Mouse (Mus musculus) v-Abl transformed pro-B cells (cell line): ENCODE measurements around the gene Brd4.

Experiments
- in situ Hi-C, 2 experiments: fragments of 400-800 bp; cut with MboI; formaldehyde crosslinking; loops; one replicate each; pipeline ENCODE4 v1.15.1; 2025; ENCODE audit not compliant: unreplicated experiment in 2 of 2

The Brd4 gene

DNA sequence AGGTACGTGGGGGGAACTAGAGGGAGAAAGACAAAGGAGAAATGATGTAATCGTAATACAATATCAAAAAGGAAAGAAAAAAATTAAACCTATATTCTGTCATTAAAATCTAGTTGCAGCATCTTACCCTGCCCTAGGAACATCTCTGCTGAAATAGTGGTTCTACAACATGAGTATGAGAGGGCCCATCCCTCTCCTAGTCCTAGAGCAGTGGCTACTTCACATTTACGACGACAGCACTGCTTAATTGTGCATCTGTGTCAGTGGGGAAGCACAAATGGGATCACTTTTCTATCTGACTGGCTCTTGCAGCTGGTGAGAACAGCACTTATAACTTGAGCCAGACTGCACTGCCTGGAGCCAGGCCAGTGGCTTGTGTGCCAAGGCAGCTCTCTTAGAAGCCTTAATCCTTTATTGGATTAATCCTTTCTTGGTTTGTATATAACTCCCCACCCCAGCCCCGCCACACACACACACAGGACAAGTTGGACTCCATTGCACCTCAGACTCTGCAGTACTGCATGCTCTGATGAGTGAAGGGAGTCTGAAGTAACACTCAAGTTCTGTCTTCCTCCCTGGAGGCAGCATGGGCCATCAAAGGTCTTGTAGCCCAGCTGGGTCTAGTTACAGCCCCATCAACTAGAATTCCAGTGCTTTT, 48.9 kb downstream of the Brd4 start:
- in situ Hi-C loops = no loop called here

DNA sequence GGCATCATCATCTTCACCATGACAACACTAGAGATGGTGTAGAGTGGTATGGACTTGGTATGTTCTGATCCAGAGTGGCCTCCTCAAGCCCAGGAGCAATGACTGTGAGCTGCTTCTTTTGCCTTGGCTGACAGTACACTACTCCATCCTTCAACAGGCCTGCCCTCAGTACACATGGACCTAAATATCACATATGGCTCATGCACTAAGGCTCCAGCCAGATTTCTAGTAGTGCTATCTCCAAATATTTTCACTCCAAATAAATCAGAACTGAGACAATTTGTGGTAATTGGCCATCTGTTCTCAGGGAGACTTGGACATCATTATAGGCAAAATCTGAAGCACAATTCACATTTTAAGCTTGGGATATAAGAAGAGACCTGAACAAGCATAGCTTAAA, 51.3 kb downstream of the Brd4 start:
- in situ Hi-C loops = no loop called here

DNA sequence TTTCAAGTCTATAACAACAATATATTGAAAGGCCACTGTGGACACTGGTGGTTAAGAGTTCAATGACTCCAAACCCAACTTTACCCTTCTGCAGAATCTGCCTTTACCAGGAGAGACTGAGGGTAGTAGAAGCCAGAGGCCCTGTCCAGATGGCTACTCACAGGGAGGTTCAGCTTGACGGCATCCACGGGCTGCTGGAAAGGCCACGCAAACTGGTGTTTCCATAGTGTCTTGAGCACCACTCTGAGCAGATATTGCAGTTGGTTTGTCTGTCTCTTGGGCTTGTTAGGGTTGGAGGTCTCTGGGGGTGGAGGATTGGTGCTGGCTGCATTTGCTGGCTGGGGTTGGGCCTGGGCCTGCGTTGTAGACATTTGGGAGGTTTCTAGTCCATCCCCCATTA, 55.3 kb downstream of the Brd4 start:
- in situ Hi-C loops = no loop called here

DNA sequence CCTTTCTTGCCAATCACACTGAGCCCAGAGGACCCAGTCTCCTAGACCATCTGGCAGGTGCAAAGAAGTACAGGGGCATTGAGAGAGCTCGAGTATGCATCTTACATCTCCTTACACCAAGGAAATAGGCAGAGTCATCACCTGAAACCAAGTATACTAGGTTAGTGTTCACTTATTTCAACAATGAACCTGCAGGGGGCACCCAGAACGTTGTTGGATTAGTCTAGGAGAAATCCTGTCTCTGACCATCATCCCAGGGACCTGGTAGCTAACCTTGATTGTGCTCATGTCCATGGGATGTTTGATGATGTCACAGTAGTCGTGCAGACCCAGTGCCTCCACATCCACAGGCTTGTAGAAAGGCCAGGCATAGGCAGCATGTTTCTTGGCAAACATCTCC, 63.6 kb downstream of the Brd4 start:
- in situ Hi-C loops = loop anchor here (25.0 kb wide), 1 partner anchor 534 kb away; the partner anchor contains the start of gene Cryaa (in 2 of the 2)

DNA sequence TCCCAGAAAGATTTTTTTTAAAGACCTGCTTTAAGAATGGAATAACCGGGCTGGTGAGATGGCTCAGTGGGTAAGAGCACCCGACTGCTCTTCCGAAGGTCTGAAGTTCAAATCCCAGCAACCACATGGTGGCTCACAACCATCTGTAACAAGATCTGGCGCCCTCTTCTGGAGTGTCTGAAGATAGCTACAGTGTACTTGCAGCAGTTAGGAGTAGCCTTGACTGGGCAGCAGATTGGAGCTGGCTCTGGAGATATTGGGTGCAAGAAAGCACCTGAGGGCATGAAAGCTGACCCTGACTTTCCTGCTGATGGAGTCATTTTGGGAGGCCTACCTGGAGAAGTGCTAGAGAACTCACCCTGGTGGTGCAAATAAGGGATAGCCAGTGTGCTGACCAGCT, 68.9 kb downstream of the Brd4 start:
- in situ Hi-C loops = loop anchor here (10.0 to 25.0 kb wide), 2 partner anchors 279 to 528 kb away; partner anchors contain the start of gene Cryaa (in 2 of the 2)

DNA sequence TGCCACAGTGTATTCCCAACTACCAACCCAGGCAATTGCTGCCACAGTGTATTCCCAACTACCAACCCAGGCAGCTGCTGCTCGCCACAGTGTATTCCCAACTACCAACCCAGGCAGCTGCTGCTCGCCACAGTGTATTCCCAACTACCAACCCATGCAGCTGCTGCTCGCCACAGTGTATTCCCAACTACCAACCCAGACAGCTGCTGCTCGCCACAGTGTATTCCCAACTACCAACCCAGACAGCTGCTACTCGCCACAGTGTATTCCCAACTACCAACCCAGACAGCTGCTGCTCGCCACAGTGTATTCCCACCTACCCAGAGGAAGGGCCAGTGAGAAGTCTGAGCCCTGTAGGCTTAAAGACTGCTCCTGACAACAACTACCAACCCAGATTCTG, 73.0 kb downstream of the Brd4 start:
- in situ Hi-C loops = loop anchor here (5.0 to 25.0 kb wide), 3 partner anchors 179 to 524 kb away; partner anchors contain the start of gene Cryaa (in 2 of the 2)

DNA sequence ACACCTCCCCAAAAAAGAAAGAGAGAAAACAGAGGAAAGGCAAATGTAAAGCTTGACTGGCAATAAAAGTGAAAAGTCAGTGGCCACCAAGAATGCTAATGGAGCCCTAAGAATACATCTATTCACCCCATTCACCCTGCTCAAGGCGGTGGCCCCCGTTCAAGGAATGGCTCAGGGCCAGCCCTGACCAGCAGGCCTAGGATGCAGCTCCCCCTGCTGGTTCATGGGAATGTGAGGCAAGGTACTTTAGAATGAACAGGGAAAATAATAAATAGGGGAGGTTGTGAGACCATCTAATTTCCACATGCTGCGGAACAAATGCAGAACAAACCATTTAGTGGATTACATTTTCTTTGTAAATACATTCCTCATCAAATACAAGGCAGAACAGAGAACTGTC, 74.8 kb downstream of the Brd4 start:
- in situ Hi-C loops = loop anchor here (5.0 to 25.0 kb wide), 5 partner anchors 67 to 522 kb away; partner anchors contain the start of gene Cryaa (in 2 of the 2)

DNA sequence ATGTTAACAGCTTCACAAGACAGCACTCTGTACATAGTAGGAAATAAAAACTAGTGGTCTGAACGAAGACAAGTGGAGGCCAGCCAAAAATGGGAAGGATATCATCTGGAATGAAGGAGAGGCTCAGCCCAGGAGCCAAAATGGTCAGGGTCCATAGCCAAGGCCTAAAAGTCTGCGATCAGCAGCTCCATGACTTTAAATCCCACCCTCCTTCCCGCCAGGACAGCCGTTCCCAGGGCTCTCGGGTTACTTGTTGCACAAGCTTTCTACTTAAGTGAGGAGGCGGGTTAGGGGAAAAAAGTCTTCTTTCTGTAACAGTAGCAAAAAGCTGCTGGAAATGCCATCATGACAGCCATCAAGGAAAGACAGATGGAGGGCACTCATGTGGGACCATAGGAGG, 75.4 kb downstream of the Brd4 start:
- in situ Hi-C loops = loop anchor here (5.0 to 25.0 kb wide), 3 partner anchors 67 to 522 kb away; partner anchors contain the start of gene Cryaa (in 2 of the 2)

DNA sequence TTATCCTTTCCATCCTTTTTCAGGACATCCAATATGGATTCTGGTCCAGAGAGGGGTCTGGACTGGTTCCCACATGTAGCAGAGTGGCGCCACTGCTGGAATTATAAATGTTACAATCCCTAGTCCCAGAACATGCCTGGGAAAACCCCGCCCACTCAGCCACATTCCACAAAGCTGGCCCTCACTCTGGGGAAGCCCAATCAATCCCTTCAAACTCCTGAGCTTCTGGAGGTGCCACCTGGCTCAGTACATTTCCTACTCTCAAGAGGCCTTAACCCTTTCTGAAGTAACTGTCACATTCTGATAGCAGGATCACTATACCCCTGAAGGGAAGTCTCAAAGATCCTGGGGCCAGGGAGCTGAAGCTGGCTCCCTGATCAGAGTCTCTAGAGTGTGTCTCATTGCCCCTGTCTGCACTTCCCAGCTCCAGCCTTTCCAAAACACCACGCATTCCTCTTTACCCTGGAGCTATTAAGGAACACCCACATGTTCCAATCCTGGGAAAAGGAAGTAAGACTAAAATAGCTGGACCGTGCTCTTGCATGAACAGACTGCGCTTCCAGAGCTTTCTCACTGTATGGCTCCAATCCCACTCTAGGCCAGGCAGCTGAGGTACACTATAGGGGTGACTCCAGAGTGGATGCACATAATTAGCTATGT, 76.8 kb downstream of the Brd4 start:
- in situ Hi-C loops = loop anchor here (5.0 to 25.0 kb wide), 3 partner anchors 65 to 520 kb away; partner anchors contain the start of gene Cryaa (in 2 of the 2)

DNA sequence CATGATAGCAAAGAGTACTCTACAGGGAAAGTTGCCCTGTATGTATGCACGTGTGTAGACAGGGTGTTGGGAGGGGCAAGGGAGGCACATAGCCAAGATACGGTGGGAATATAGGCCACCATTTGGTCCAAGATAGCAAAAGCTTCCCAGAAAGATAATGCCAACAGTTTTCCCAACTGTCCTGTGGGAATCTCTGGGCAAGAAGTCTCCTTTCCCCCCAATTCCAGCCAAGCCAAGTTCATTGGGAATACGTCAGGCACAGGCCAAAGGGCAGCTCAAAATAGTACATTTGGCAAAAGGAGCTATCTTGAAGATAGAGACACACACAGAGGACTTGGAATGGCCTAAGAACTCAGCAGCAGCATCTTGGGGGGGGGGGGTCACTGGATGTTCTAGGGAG, 79.2 kb downstream of the Brd4 start:
- in situ Hi-C loops = loop anchor here (5.0 to 25.0 kb wide), 3 partner anchors 63 to 518 kb away; partner anchors contain the start of gene Cryaa (in 2 of the 2)

DNA sequence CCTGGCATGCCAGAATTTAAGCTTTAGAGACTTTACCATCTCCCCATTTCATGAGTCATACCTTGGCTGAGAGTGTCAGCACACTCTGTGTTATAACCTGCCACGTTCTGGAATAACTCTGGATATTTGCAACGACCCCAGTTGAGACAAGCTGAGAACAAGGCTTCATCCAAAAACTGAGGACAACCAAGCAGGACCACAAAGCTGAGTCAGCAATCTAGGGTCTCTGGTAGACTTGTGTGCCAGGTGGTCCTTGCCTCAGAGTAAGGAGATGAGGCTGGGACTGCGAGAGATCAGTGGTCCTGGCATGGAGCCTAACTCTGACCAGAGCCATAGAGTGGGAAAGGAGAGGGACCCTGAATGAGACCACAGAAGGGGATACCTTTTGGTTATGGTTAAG, 81.5 kb downstream of the Brd4 start:
- in situ Hi-C loops = loop anchor here (25.0 kb wide), 1 partner anchor 516 kb away; the partner anchor contains the start of gene Cryaa (in 2 of the 2)

DNA sequence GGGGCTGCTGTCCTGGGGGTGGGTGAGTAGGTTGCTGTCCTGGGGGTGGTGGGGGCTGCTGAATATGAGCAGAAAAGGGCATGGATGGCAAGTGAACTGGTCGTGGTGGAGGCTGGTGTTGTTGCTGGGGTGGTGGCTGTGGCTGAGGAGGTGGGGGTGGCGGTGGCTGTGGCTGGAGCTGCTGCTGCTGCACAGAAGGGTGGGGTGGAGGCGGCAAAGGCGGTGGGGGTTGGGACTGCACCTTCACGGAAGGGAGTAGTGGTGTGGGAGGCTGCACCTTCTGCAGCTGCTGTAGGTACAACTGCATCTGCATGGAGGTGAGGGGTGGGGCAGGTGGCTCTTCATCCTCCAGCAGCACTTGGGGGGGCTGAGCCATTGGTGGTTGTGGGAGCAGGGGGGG, 83.4 kb downstream of the Brd4 start:
- in situ Hi-C loops = loop anchor here (25.0 kb wide), 1 partner anchor 514 kb away; the partner anchor contains the start of gene Cryaa (in 2 of the 2)

DNA sequence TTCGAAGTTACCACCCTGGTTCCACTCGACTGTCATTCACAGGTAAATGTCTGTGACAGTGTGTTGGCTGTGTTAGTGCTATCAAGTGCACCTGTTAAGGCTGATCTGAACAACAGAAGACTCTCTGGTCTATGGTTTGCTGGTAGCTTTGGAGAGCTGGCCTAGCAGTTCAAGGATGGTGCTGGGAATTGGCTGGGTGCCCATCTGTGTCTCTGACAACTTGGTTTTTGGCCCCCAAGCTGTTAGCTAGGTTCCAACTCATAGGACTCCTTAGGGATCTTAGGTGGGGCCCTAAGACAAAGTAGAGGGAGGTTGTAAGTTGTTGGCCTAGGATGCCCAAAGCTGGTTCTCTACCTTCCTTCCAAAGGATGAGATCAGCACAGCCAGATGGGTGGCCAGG, 84.7 kb downstream of the Brd4 start:
- in situ Hi-C loops = loop anchor here (25.0 kb wide), 1 partner anchor 512 kb away; the partner anchor contains the start of gene Cryaa (in 2 of the 2)

DNA sequence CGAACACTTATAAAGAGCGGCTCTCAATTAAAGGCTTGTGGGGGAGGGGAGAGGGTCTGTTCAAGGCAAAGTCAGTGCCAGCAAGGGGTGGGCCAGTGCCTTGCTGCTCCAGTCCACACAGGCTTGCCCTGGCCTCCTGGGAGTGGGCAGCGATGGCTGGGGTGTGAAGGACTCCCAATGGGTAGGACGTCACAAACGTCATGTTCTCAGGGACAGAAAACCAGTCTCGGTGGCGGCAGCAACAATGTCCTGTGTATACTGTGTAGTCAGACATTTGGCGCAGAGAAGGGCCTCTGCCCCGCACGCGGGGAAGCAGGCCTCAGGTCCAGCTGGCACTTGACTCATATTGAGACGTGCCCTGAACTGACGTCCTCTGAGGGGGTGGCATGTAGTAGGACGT, 87.4 kb downstream of the Brd4 start:
- in situ Hi-C loops = no loop called here

DNA sequence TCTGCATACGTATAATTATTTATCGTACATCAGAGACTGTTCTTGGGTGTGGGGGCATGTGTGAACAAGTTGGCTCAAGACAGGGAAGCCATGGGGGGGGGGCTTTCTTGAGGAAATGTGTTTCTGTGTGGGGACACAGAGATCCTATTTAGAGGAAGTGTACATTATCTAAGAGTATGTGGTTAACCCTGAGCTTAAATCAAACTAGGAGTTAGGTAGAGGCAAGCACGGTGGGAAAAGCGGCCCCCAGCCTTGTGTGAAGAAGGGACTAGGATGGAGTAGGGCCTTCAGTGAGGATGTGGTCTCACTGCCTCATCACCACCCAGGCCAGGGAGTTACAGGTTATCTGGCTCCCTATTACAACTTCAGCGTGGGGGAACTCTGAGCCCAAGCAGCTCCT, 88.8 kb downstream of the Brd4 start:
- in situ Hi-C loops = no loop called here

DNA sequence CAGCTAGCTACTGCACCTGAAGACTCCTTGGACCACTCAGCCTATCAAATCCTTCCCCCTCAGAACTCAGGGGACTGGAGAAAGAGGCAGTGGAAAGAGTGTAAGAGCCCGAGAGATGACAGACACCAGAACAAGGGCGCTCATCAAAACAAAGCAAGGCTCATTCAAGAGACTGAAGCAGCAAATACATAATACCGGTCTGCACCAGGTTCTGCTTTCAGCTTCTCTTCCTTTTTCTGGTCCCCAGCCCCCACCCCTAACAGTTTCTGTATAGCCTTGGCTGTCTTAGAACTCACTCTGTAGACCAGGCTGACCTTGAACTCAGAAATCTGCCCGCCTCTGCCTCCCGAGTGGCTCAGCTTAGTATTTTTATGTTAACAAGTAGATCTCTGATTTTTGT, 91.5 kb downstream of the Brd4 start:
- in situ Hi-C loops = no loop called here

DNA sequence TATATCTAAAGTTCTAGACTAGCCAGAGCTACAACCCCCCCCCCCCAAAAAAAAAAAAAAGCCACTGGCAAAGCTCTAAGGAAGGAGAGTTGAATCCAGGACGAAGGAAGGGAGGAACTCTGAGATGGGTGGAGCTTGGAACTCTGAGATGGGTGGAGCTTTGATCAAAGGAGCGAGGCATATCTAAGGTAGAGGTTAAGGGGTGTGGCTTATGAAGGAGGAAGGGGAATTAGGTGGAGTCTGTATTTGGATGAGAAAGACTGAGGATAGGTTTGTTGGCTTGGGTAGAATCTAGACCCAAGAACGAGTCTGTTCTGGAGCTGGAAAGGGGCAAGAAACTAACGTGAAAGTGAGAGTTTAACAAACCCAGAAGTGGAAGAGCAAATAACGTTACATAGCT, 94.7 kb downstream of the Brd4 start:
- in situ Hi-C loops = no loop called here

DNA sequence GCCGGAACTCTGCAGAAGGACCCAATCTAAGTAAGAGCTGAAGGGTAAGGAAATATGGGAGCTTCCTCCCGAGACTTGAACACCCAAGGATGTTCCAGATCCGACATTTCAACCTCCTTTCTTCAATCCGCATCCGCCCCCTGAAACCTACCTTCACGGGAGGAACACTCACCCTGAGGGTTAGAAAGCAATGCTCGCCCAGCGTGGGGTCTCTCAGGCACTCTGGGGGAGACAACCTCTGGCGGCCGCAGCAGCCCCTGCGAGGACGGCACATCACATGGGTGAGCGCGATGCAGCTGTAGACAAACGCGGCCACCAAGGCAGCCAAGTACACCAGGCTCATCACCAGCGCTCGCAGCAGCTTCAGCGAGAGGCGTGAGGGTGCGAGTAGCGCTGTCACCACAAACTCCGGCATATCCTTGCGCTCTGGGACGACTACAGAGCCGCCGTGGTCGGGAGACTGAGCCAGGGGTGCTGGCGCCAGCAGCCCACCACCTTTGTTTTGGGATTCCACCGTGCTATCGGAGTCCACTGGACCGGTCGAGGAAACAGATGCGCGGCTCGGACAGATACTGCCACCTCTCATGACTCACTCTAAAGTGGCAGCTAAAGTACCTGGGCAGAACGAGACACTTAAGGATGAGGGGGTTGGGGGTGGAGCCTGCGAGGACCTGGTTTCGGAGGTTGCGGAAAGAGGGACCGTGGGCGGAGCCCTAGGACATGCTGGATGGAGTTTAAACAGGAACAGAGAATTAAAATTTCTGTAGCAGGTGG, 95.5 kb downstream of the Brd4 start, which contains the start of gene Ephx3:
Gene Ephx3 (minus strand): TSS at position 687 of the 774 bp plus-strand sequence.
- in situ Hi-C loops = no loop called here

DNA sequence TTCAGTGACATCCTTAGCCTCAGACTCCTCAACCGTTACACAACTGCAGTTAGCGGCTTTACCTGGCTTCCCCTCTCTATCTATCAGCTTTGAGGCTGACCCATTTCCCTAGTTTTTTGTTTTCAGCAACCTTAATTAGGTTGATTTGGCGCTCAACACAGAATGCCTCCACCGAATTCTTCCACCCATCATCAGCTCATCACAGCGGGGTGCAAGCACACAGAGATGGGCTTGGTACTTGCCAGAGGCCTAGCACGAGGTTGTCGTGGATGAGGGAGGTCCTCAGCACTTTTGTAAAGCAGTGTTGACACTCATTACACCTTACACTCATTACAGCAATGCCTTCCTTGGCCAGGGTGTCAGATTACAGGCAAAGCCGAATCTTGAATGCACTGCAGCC, 101.5 kb downstream of the Brd4 start:
- in situ Hi-C loops = no loop called here

DNA sequence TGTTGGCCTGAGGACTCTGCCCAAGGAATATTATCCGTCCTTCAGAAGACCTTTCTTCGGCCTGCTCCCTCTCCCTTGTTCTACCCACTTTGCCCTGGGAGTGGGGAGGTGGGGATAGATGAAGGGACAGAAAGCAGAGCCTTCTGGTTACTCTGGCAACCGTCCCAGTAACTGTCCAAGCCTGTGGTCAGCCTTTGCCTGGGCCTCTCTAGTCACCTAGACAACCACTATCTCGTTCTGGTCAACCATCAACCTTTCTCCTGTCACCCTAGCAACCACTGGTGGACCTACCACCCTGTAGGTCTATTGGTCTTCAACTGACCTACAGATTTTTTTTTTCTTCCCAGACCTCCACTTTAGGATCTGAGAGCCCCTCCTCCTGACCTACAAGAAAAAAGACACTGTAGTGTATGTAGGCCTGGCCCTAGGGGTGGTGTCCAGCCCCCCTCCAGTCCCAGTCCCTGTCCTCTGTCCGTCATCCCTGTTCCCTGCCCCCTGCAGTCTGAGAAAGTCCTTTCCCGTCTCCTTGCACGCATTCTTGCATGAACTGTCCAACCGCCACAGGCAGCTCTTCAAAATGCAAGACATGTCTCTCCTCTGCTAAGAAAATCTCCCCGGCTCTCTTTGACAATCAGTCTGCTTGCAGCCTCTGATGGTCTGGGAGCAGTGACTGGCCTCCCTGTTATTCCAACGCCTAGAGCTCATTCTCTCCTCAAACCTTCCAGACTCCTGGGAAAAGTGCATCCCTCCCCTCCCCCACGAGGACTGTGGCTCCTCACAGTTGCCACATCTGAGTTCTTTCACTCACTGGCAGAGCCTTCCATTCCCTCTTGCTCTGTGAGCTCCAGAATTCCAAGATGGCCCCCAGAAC, 104.7 kb downstream of the Brd4 start:
- in situ Hi-C loops = no loop called here
